Mouse (Mus musculus) frontal cortex, postnatal 36 days (tissue): ENCODE measurements around the gene Prss1.
"Not testable (repeated sequence)": the region's sequence is repeated elsewhere in the genome, so short reads cannot be mapped to it uniquely, and the experiment has no call there.

Experiments
- DNase-seq, 2 experiments: peaks; one replicate each; pipeline ENCODE4 v3.0.0; 2022; ENCODE audit warnings: low spot score in 2 of 2

The Prss1 gene

GRCm38 (mm10) chr6:41458632-41459031 lies at the start of gene Prss1:
Prss1 (plus strand) TSS chr6:41458932.
- not testable (repeated sequence) for DNase-seq

- DNase-seq = not testable (repeated sequence)
These were observed 16.5 kb upstream of the Prss1 start for GRCm38 (mm10) chr6:41442261-41442660.

GRCm38 (mm10) chr6:41446045-41446444 lies 12.7 kb upstream of the Prss1 start, which contains the start of gene Gm10334:
Gm10334 (minus strand) TSS chr6:41446145.
- DNase-seq = not testable (repeated sequence)

DNA sequence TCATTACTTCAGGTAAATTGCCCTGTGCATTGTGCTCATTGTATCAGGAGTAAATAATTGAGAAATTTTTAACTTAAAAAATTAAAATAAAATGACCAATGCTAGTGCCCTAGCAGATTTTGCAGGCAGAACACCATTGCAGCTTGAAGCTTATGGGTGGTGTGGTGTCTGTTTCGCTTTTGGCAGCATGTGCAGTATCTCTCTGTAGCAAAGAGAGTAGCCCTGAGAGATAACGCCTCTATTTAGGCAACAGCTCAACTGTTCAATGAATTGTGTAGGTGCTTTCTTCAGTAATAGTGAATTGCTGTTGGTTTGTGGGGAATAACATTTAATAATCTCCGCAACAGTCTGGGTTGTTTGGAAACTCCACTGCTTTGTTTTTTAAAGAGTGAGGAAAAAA lies 40.6 kb downstream of the Prss1 start:
- DNase-seq = no peak

GRCm38 (mm10) chr6:41504915-41505314 lies 46.2 kb downstream of the Prss1 start:
- DNase-seq = no peak

DNA sequence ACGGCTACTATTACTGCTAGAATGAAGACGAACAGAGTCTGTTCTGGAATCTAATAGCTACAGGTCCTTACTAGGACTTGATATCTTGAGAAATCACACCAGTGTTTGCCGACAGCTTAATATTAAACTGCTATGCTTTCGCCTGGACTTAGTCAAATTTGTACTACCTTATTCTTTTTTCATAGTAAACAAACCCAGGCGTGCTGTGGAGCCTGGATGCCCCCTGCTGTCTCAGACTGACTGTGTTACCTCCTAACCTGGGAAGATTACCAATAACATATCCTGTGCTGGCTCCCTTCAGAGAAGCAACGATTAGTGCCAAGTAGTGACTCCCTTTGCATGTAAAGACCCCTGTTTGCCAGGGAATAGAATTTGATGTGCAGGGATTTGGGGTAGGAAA lies 46.6 kb downstream of the Prss1 start:
- no peak for DNase-seq
